Mouse (Mus musculus): ENCODE measurements at regions not wholly inside any gene's neighbourhood (a gene's known extent, or its start where the extent isn't known, plus 50 kb on each side); places are given as distances from the start of the nearest gene placed in this dataset.

GRCm38 (mm10) chr6:39283761-39284415 is 77.3 kb upstream of the Kdm7a start:
- H3K9me3 ChIP-seq, result no peaks in the 10 kb centered on the region
- H3K4me3 ChIP-seq, result no peak overlapping the region
- H3K36me3 ChIP-seq, result no peaks in the 10 kb centered on the region
- no peak overlapping the region for H3K27ac ChIP-seq
- ATAC-seq (ENCODE audit: low FRiP score, low read depth), result no peak
- no peak overlapping the region for H3K9ac ChIP-seq
- H3K4me2 ChIP-seq (replicated peaks), result no peak overlapping the region
- no peaks in the 10 kb centered on the region for H3K27me3 ChIP-seq
- H3K4me1 ChIP-seq, result peaks cover 19% of the 10 kb centered on the region
- WGBS, result 78% methylated on average over 9 of the region's 9 CpGs

GRCm38 (mm10) chr6:39278317-39278716 is 71.7 kb upstream of the Kdm7a start:
- no peaks in the 10 kb centered on the region for H3K27me3 ChIP-seq
- no peaks in the 10 kb centered on the region for H3K9me3 ChIP-seq
- H3K4me2 ChIP-seq (replicated peaks), result no peak overlapping the region
- H3K36me3 ChIP-seq, result no peaks in the 10 kb centered on the region
- no peak overlapping the region for H3K27ac ChIP-seq
- WGBS, result 81% methylated on average over 6 of the region's 6 CpGs
- ATAC-seq (ENCODE audit: low FRiP score, low read depth), result no peak
- H3K4me3 ChIP-seq, result no peak overlapping the region
- no peak overlapping the region for H3K9ac ChIP-seq
- no peaks in the 10 kb centered on the region for H3K4me1 ChIP-seq

GRCm38 (mm10) chr6:39274774-39275502 is 68.3 kb upstream of the Kdm7a start:
- H3K4me3 ChIP-seq, result no peak overlapping the region
- H3K36me3 ChIP-seq, result no peaks in the 10 kb centered on the region
- no peak overlapping the region for H3K4me2 ChIP-seq (replicated peaks)
- no peak for ATAC-seq (ENCODE audit: low FRiP score, low read depth)
- H3K27me3 ChIP-seq, result no peaks in the 10 kb centered on the region
- WGBS, result 77% methylated on average over 12 of the region's 12 CpGs
- H3K9me3 ChIP-seq, result no peaks in the 10 kb centered on the region
- no peak overlapping the region for H3K27ac ChIP-seq
- H3K9ac ChIP-seq, result no peak overlapping the region
- no peaks in the 10 kb centered on the region for H3K4me1 ChIP-seq

GRCm38 (mm10) chr6:39273427-39273826 is 66.8 kb upstream of the Kdm7a start:
- Histone ChIP-seq H3K4me2 (replicated peaks) (no peak overlapping the region), H3K9ac (no peak overlapping the region), H3K4me1 (peaks cover 10% of the 10 kb centered on the region; the same call in 1 of the 2 replicates), H3K4me3 (no peak overlapping the region), H3K27me3 (no peaks in the 10 kb centered on the region), H3K27ac (no peak overlapping the region), H3K9me3 (no peaks in the 10 kb centered on the region), H3K36me3 (no peaks in the 10 kb centered on the region)
- 100% methylated on average over 1 of the region's 1 CpGs for WGBS
- ATAC-seq (ENCODE audit: low FRiP score, low read depth), result no peak

- H3K36me3 ChIP-seq, result no peaks in the 10 kb centered on the region
- 88% methylated on average over 1 of the region's 1 CpGs for WGBS
- peaks cover 10% of the 10 kb centered on the region; the same call in 1 of the 2 replicates for H3K4me1 ChIP-seq
- ATAC-seq (ENCODE audit: low FRiP score, low read depth), result no peak
- H3K9me3 ChIP-seq, result no peaks in the 10 kb centered on the region
- no peaks in the 10 kb centered on the region for H3K27me3 ChIP-seq
- no peak overlapping the region for H3K9ac ChIP-seq
- no peak overlapping the region for H3K27ac ChIP-seq
- H3K4me2 ChIP-seq (replicated peaks), result no peak overlapping the region
- no peak overlapping the region for H3K4me3 ChIP-seq
Measured at GRCm38 (mm10) chr6:39270457-39270856, 63.9 kb upstream of the Kdm7a start.

- Histone ChIP-seq H3K27me3 (no peaks in the 10 kb centered on the region), H3K27ac (no peak overlapping the region), H3K36me3 (no peaks in the 10 kb centered on the region), H3K4me2 (replicated peaks) (no peak overlapping the region), H3K4me1 (peaks cover 15% of the 10 kb centered on the region), H3K9me3 (no peaks in the 10 kb centered on the region), H3K4me3 (no peak overlapping the region), H3K9ac (no peak overlapping the region)
- peak; percentile 30; the same call in 1 of the 2 replicates for ATAC-seq (ENCODE audit: low FRiP score, low read depth)
- 63% methylated on average over 5 of the region's 5 CpGs for WGBS
Measured at GRCm38 (mm10) chr6:39269706-39270105, 63.1 kb upstream of the Kdm7a start.

- WGBS, result 17% methylated on average over 8 of the region's 8 CpGs
Measured at GRCm38 (mm10) chr6:39268647-39269428, 62.2 kb upstream of the Kdm7a start.

GRCm38 (mm10) chr6:39264722-39265121 is 58.1 kb upstream of the Kdm7a start:
- Histone ChIP-seq H3K4me3 (no peak overlapping the region), H3K9me3 (no peaks in the 10 kb centered on the region), H3K27ac (peak overlapping the region; percentile 53; the same call in 1 of the 2 replicates), H3K27me3 (no peaks in the 10 kb centered on the region), H3K36me3 (no peaks in the 10 kb centered on the region), H3K4me2 (replicated peaks) (no peak overlapping the region), H3K9ac (no peak overlapping the region), H3K4me1 (peaks cover 36% of the 10 kb centered on the region)
- ATAC-seq (ENCODE audit: low FRiP score, low read depth), result peak; percentile 45
- 19% methylated on average over 4 of the region's 4 CpGs for WGBS

More at GRCm38 (mm10) chr6:39268647-39269428, 62.2 kb upstream of the Kdm7a start:
- Histone ChIP-seq H3K36me3 (no peaks in the 10 kb centered on the region), H3K4me1 (peaks cover 23% of the 10 kb centered on the region), H3K27ac (no peak overlapping the region), H3K4me2 (replicated peaks) (no peak overlapping the region), H3K9ac (no peak overlapping the region), H3K9me3 (no peaks in the 10 kb centered on the region), H3K27me3 (no peaks in the 10 kb centered on the region), H3K4me3 (no peak overlapping the region)
- ATAC-seq (ENCODE audit: low FRiP score, low read depth), result no peak

GRCm38 (mm10) chr6:39263615-39264014 is 57.0 kb upstream of the Kdm7a start:
- Histone ChIP-seq H3K27ac (no peak overlapping the region), H3K9ac (no peak overlapping the region), H3K4me1 (peaks cover 26% of the 10 kb centered on the region), H3K4me3 (no peak overlapping the region), H3K27me3 (no peaks in the 10 kb centered on the region), H3K4me2 (replicated peaks) (no peak overlapping the region), H3K36me3 (no peaks in the 10 kb centered on the region), H3K9me3 (no peaks in the 10 kb centered on the region)
- 68% methylated on average over 8 of the region's 8 CpGs for WGBS
- ATAC-seq (ENCODE audit: low FRiP score, low read depth), result no peak

GRCm38 (mm10) chr6:39261951-39262350 is 55.4 kb upstream of the Kdm7a start:
- no peak for ATAC-seq (ENCODE audit: low FRiP score, low read depth)
- Histone ChIP-seq H3K4me1 (peaks cover 39% of the 10 kb centered on the region), H3K27ac (no peak overlapping the region), H3K27me3 (no peaks in the 10 kb centered on the region), H3K9me3 (no peaks in the 10 kb centered on the region), H3K4me3 (no peak overlapping the region), H3K4me2 (replicated peaks) (no peak overlapping the region), H3K36me3 (no peaks in the 10 kb centered on the region), H3K9ac (no peak overlapping the region)
- WGBS, result 37% methylated on average over 8 of the region's 8 CpGs

GRCm38 (mm10) chr6:39260480-39260879 is 53.9 kb upstream of the Kdm7a start:
- no peak overlapping the region for H3K4me3 ChIP-seq
- peaks cover 53% of the 10 kb centered on the region for H3K4me1 ChIP-seq
- H3K27ac ChIP-seq, result no peak overlapping the region
- no peak overlapping the region for H3K4me2 ChIP-seq (replicated peaks)
- no peak overlapping the region for H3K9ac ChIP-seq
- ATAC-seq (ENCODE audit: low FRiP score, low read depth), result no peak
- WGBS, result 94% methylated on average over 4 of the region's 4 CpGs
- no peaks in the 10 kb centered on the region for H3K27me3 ChIP-seq
- H3K36me3 ChIP-seq, result no peaks in the 10 kb centered on the region
- no peaks in the 10 kb centered on the region for H3K9me3 ChIP-seq

- Histone ChIP-seq H3K4me1 (peaks cover 53% of the 10 kb centered on the region), H3K27me3 (no peaks in the 10 kb centered on the region), H3K9ac (no peak overlapping the region), H3K4me2 (replicated peaks) (no peak overlapping the region), H3K9me3 (no peaks in the 10 kb centered on the region), H3K27ac (no peak overlapping the region), H3K36me3 (no peaks in the 10 kb centered on the region), H3K4me3 (no peak overlapping the region)
- ATAC-seq (ENCODE audit: low FRiP score, low read depth), result no peak
- WGBS, result 89% methylated on average over 1 of the region's 1 CpGs
Measured at GRCm38 (mm10) chr6:39259129-39259528, 52.5 kb upstream of the Kdm7a start.
